Mouse (Mus musculus) myocyte (in vitro differentiated cells): ENCODE measurements around the gene BC061237.
"Not testable (repeated sequence)": the region's sequence is repeated elsewhere in the genome, so short reads cannot be mapped to it uniquely, and the experiment has no call there.

Experiments
- CEBPB ChIP-seq: IDR thresholded peaks from 2 replicates; pipeline ENCODE4 v1.6.1; 2011; ENCODE audit warnings: mild to moderate bottlenecking, moderate library complexity; ENCODE audit not compliant: poor library complexity, insufficient read depth, severe bottlenecking
- E2F4 ChIP-seq: IDR thresholded peaks from one replicate; pipeline ENCODE4 v1.6.1; 2011; ENCODE audit warnings: mild to moderate bottlenecking, control low read depth, moderate library complexity; ENCODE audit not compliant: insufficient read depth
- MAX ChIP-seq: IDR thresholded peaks from one replicate; pipeline ENCODE4 v1.6.1; 2011; ENCODE audit warnings: low read depth, mild to moderate bottlenecking, control low read depth
- MYOD1 ChIP-seq, 3 experiments: IDR thresholded peaks; one replicate each; pipeline ENCODE4 v1.6.1; 2011; ENCODE audit warnings: control low read depth in 2 of 3, low read depth in 2 of 3, mild to moderate bottlenecking in 2 of 3, moderate library complexity in 1 of 3; ENCODE audit not compliant: insufficient read length in 2 of 3, control insufficient read depth in 1 of 3
- MYOG ChIP-seq, 3 experiments: IDR thresholded peaks; one replicate each; pipeline ENCODE4 v1.6.1; 2011; ENCODE audit warnings: control low read depth in 2 of 3, low read depth in 2 of 3, mild to moderate bottlenecking in 2 of 3; ENCODE audit not compliant: insufficient read length in 2 of 3, control insufficient read depth in 1 of 3, insufficient read depth in 1 of 3
- POLR2A ChIP-seq: IDR thresholded peaks from one replicate; pipeline ENCODE4 v1.6.1; 2011; ENCODE audit warnings: low read depth, mild to moderate bottlenecking, control low read depth, moderate library complexity; ENCODE audit not compliant: insufficient read length
- POLR2AphosphoS2 ChIP-seq: IDR thresholded peaks from one replicate; pipeline ENCODE4 v1.6.1; 2011; ENCODE audit warnings: low read depth, control low read depth; ENCODE audit not compliant: insufficient read length
- SRF ChIP-seq: IDR thresholded peaks from one replicate; pipeline ENCODE4 v1.6.1; 2011; ENCODE audit warnings: low read depth; ENCODE audit not compliant: control insufficient read depth, insufficient read length
- TCF12 ChIP-seq: IDR thresholded peaks from one replicate; pipeline ENCODE4 v1.6.1; 2011; ENCODE audit warnings: mild to moderate bottlenecking, control low read depth; ENCODE audit not compliant: poor library complexity, insufficient read depth, severe bottlenecking
- TCF3 ChIP-seq: IDR thresholded peaks from one replicate; pipeline ENCODE4 v1.6.1; 2011; ENCODE audit warnings: low read depth, control low read depth; ENCODE audit not compliant: insufficient read length
- USF1 ChIP-seq: IDR thresholded peaks from one replicate; pipeline ENCODE4 v1.6.1; 2011; ENCODE audit warnings: low read depth, mild to moderate bottlenecking, control low read depth, moderate library complexity

DNA sequence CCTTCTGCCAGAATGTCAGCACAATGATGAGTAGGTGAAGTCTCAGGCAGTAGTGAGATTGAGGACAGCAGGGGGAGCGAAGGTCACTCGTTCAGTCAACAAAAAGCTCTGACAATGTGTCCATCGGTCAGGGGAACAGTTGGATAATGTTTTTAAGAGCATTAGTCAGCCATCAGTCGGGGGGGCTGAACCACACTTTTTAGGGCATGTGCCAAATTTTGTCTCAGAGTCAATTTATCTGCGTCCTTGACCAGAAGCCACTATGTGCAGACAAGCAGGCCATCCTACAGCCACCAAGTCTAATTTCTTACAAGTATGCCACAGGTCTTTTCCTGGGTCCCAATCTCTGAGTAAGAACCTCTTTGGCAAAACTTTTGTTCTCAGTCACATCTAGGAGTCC, 55.7 kb downstream of the BC061237 start:
- not testable (repeated sequence) for TF ChIP-seq TCF3; MAX; MYOG (IDR thresholded peaks at IDR 0.05; ENCODE audit: control insufficient read depth in 1 of 3, insufficient read depth in 1 of 3, insufficient read length in 2 of 3, low read depth in 2 of 3); POLR2A; CEBPB; TCF12; SRF; E2F4; USF1; MYOD1 (IDR thresholded peaks at IDR 0.05; ENCODE audit: control insufficient read depth in 1 of 3, insufficient read length in 2 of 3, low read depth in 2 of 3); POLR2AphosphoS2
